Mouse (Mus musculus) neural tube, embryonic 12.5 days (tissue): ENCODE results near the gene Syt7. TPM values are rescaled to one million over a fixed set of nuclear protein-coding genes. Genes with fewer than 3 reads are reported as not detected.

Experiments used
- ATAC-seq: fragments of 200-750 bp; cut with Nextera tagmentation; 2 replicates; pipeline ENCODE4 v1.8.0; 2017; ENCODE audit warnings: low read depth, mild to moderate bottlenecking, moderate TSS enrichment, moderate library complexity; ENCODE audit not compliant: low FRiP score
- H3K27ac ChIP-seq: fragments of 300-500 bp; sonication (generic); 2 replicates; pipeline ENCODE4 v1.5.1; 2016
- H3K27me3 ChIP-seq: fragments of 300-500 bp; sonication (generic); replicated peaks from 2 replicates; pipeline ENCODE4 v1.6.1; 2016; ENCODE audit warnings: mild to moderate bottlenecking
- H3K36me3 ChIP-seq: fragments of 300-500 bp; sonication (generic); 2 replicates; pipeline ENCODE4 v1.6.1; 2016; ENCODE audit warnings: mild to moderate bottlenecking
- H3K4me1 ChIP-seq: fragments of 300-500 bp; sonication (generic); 2 replicates; pipeline ENCODE4 v1.6.1; 2016
- H3K4me2 ChIP-seq: fragments of 300-500 bp; sonication (generic); replicated peaks from 2 replicates; pipeline ENCODE4 v1.6.1; 2016; ENCODE audit warnings: mild to moderate bottlenecking
- H3K4me3 ChIP-seq: fragments of 300-500 bp; sonication (generic); 2 replicates; pipeline ENCODE4 v1.5.1; 2016
- H3K9ac ChIP-seq: fragments of 300-500 bp; sonication (generic); 2 replicates; pipeline ENCODE4 v1.6.1; 2016; ENCODE audit warnings: mild to moderate bottlenecking
- H3K9me3 ChIP-seq: fragments of 300-500 bp; sonication (generic); 2 replicates; pipeline ENCODE4 v1.6.1; 2016; ENCODE audit warnings: mild to moderate bottlenecking
- WGBS: fragments of 180-500 bp; shearing (Covaris S2); methylation state at CpG from one replicate; pipeline ENCODE4 v1.1.7; 2016; 5-methylcytosine and 5-hydroxymethylcytosine counted together
- polyA plus RNA-seq: library from polyadenylated mRNA; unstranded; fragments of >200 nt; fragmentation: Nextera tagmentation; extraction: Ambion mirVana; gene quantifications from 2 replicates; pipeline ENCODE4 v1.2.1, GENCODE M21; 2016

Gene Syt7
- polyA plus RNA-seq, 1 experiment from 2014 or later, result 4.8 TPM

GRCm38 (mm10) chr19:10404424-10404823, 15.5 kb downstream of the Syt7 start:
- no peak overlapping the region for H3K9ac ChIP-seq
- WGBS, result 71% methylated on average over 10 of the region's 10 CpGs
- no peak overlapping the region for H3K4me3 ChIP-seq
- no peak overlapping the region for H3K27ac ChIP-seq
- ATAC-seq, result no peak
- H3K9me3 ChIP-seq, result no peaks in the 10 kb centered on the region
- H3K4me2 ChIP-seq, result no peak overlapping the region
- peaks cover 13% of the 10 kb centered on the region for H3K4me1 ChIP-seq
- no peaks in the 10 kb centered on the region for H3K36me3 ChIP-seq
- no peaks in the 10 kb centered on the region for H3K27me3 ChIP-seq

- WGBS, result 53% methylated on average over 2 of the region's 2 CpGs
These were observed 16.0 kb downstream of the Syt7 start for GRCm38 (mm10) chr19:10404911-10405310.

DNA sequence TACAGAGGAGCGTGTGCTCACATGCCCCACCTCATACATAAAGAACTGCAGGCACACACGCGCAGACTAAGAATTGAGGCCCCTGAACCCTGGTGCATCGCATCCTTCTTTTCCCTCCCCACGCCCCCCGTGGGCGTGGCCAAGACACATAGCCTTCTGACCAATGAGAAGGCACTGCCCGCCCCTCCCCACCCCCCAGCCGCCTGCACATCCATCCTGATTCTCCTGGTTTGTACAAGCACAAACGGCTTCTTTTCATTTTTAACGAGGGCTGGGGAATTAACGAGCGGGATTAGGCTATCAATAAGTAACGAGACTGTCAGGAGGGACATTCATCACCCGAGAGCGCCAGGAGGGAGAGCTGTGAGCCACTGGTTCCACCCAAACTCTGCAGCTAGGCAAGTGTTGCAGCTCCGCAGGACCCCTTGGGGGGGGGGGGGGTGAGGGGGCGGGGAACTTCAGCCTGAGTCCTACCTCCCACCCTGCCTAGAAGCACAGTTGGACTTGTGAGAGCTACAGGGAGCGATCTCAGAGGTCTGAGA, 24.9 kb downstream of the Syt7 start:
- Histone ChIP-seq H3K27ac (0 out of 2 replicates have a peak overlapping the region, but pooled peaks have one; percentile 2), H3K4me2 (peak overlapping the region; percentile 60), H3K9ac (0 out of 2 replicates have a peak overlapping the region, but pooled peaks have one; percentile 33), H3K4me3 (peak overlapping the region; percentile 12), H3K9me3 (no peaks in the 10 kb centered on the region), H3K4me1 (peaks cover 43% of the 10 kb centered on the region), H3K36me3 (no peaks in the 10 kb centered on the region), H3K27me3 (peaks cover 4% of the 10 kb centered on the region; the same call in 1 of the 2 replicates)
- 1% methylated on average over 19 of the region's 19 CpGs for WGBS
- ATAC-seq, result peak; percentile 89

More at GRCm38 (mm10) chr19:10404911-10405310, 16.0 kb downstream of the Syt7 start:
- Histone ChIP-seq H3K27me3 (no peaks in the 10 kb centered on the region), H3K4me3 (no peak overlapping the region), H3K4me1 (peaks cover 13% of the 10 kb centered on the region), H3K9ac (no peak overlapping the region), H3K27ac (no peak overlapping the region), H3K4me2 (no peak overlapping the region), H3K36me3 (no peaks in the 10 kb centered on the region), H3K9me3 (no peaks in the 10 kb centered on the region)
- ATAC-seq, result no peak

DNA sequence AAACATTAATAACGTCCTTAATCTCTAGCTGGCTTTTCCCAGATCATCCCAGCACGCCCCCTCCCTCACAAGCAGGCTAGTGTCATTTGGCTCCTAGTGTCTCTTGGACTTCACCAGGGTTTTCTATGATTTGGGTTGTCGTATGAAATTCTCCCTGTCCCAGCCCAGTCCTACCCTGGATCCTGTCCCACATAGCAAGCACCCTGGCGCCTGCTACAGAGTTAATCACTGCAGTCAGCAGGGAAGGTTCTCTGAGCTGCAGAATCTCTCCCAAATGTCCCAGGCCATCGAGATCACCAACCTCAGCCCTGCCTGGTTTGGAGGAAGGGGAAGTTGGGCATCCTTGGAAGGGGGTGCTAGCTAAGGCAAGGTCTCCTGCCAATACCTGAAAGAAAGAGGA, 26.6 kb downstream of the Syt7 start:
- peaks cover 36% of the 10 kb centered on the region for H3K4me1 ChIP-seq

DNA sequence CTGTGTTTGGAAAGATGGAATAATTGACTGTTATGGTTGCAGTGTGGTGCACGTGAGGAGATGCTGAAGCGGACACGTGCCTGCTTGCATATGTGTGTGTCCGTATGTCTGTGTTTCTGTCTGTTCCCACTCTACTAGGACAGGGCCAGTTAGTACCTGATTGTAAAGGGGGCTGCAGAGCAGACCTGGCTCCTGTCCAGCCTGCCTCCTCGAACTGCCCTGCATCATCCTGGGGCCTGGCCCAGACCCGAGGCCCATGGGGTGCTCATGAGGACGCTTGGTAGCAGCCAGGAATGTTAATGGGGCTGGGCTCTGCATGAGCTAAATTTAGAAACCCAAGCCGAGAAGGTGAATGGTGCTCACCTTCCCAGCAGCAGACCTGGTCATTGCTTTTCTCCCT, 28.0 kb downstream of the Syt7 start:
- peaks cover 6% of the 10 kb centered on the region for H3K27me3 ChIP-seq
- WGBS, result 67% methylated on average over 8 of the region's 8 CpGs
- no peak overlapping the region for H3K27ac ChIP-seq
- no peaks in the 10 kb centered on the region for H3K9me3 ChIP-seq
- no peak overlapping the region for H3K9ac ChIP-seq
- H3K4me2 ChIP-seq, result no peak overlapping the region
- H3K4me3 ChIP-seq, result no peak overlapping the region
- ATAC-seq, result no peak
- H3K4me1 ChIP-seq, result peaks cover 41% of the 10 kb centered on the region
- H3K36me3 ChIP-seq, result no peaks in the 10 kb centered on the region

More for the DNA sequence above, 26.6 kb downstream of the Syt7 start:
- peaks cover 6% of the 10 kb centered on the region; the same call in 1 of the 2 replicates for H3K27me3 ChIP-seq
- H3K9ac ChIP-seq, result no peak overlapping the region
- WGBS, result 86% methylated on average over 5 of the region's 5 CpGs
- H3K4me2 ChIP-seq, result no peak overlapping the region
- H3K9me3 ChIP-seq, result no peaks in the 10 kb centered on the region
- ATAC-seq, result no peak
- H3K36me3 ChIP-seq, result no peaks in the 10 kb centered on the region
- H3K4me3 ChIP-seq, result no peak overlapping the region
- H3K27ac ChIP-seq, result no peak overlapping the region

GRCm38 (mm10) chr19:10417436-10417835, 28.5 kb downstream of the Syt7 start:
- H3K4me3 ChIP-seq, result no peak overlapping the region
- peaks cover 46% of the 10 kb centered on the region for H3K4me1 ChIP-seq
- H3K9ac ChIP-seq, result no peak overlapping the region
- H3K36me3 ChIP-seq, result no peaks in the 10 kb centered on the region
- no peak for ATAC-seq
- no peaks in the 10 kb centered on the region for H3K9me3 ChIP-seq
- peaks cover 6% of the 10 kb centered on the region for H3K27me3 ChIP-seq
- no peak overlapping the region for H3K4me2 ChIP-seq
- H3K27ac ChIP-seq, result no peak overlapping the region
- 85% methylated on average over 12 of the region's 12 CpGs for WGBS

GRCm38 (mm10) chr19:10421986-10422976, 33.4 kb downstream of the Syt7 start:
- ATAC-seq, result peak; percentile 22
- Histone ChIP-seq H3K9me3 (no peaks in the 10 kb centered on the region), H3K27ac (no peak overlapping the region), H3K27me3 (peaks cover 15% of the 10 kb centered on the region), H3K4me2 (peak overlapping the region; percentile 62), H3K9ac (peak overlapping the region; percentile 43), H3K36me3 (no peaks in the 10 kb centered on the region), H3K4me3 (peak overlapping the region; percentile 26), H3K4me1 (peaks cover 47% of the 10 kb centered on the region)
- WGBS, result 2% methylated on average over 53 of the region's 53 CpGs

GRCm38 (mm10) chr19:10424751-10425150, 35.9 kb downstream of the Syt7 start:
- ATAC-seq, result no peak
- H3K27me3 ChIP-seq, result peaks cover 12% of the 10 kb centered on the region
- H3K4me2 ChIP-seq, result no peak overlapping the region
- no peaks in the 10 kb centered on the region for H3K36me3 ChIP-seq
- H3K27ac ChIP-seq, result no peak overlapping the region
- H3K9me3 ChIP-seq, result no peaks in the 10 kb centered on the region
- no peak overlapping the region for H3K4me3 ChIP-seq
- H3K4me1 ChIP-seq, result peaks cover 57% of the 10 kb centered on the region
- WGBS, result 64% methylated on average over 1 of the region's 1 CpGs
- no peak overlapping the region for H3K9ac ChIP-seq

DNA sequence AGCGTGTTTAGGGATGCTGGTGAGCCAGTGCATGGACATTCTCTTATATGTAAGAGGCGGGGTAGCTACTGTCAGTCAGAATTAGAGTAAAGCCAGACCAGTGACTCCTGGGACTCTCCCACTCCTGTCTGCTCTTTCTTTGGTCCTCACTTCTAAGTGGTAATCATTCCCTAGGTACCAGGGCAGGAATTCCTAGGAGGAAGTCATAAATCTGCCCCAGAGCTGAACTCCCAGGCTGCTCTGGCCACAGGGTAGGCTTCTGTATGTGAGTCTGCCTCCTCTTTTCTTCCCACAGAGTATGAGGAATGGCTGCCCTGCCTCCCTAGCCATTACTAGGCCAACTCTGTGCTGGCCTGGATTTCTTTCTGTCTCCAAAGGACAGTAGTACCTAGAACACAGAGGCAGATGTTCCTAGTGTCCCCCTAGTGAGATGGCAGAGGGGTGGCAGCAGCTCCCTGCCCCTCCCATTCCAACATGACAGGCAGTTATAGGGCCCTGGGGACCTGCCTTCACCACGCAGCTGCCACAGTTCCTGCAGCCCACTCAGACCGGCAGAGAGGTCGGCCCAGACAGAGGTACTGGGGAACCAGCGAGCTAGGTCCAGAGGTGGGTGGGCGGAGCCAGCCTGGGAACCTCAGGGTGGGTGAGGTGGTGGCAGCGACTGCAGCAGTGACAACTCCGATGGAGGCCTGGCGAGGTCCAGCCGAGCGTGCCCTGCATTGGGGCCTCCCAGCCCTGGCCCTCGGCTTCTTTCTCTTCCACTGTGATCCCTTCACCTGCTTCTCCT, 36.8 kb downstream of the Syt7 start:
- Histone ChIP-seq H3K9ac (peak overlapping the region; percentile 26; the same call in 1 of the 2 replicates), H3K9me3 (no peaks in the 10 kb centered on the region), H3K27me3 (peaks cover 12% of the 10 kb centered on the region), H3K4me3 (no peak overlapping the region), H3K4me2 (peak overlapping the region; percentile 39), H3K4me1 (peaks cover 57% of the 10 kb centered on the region), H3K27ac (no peak overlapping the region), H3K36me3 (no peaks in the 10 kb centered on the region)
- WGBS, result 28% methylated on average over 13 of the region's 13 CpGs
- ATAC-seq, result peak; percentile 26; the same call in 1 of the 2 replicates

- Histone ChIP-seq H3K27me3 (peaks cover 12% of the 10 kb centered on the region), H3K4me1 (peaks cover 54% of the 10 kb centered on the region), H3K4me2 (peak overlapping the region; percentile 39), H3K27ac (no peak overlapping the region), H3K9ac (peak overlapping the region; percentile 26; the same call in 1 of the 2 replicates), H3K36me3 (no peaks in the 10 kb centered on the region), H3K4me3 (no peak overlapping the region), H3K9me3 (no peaks in the 10 kb centered on the region)
- WGBS, result 35% methylated on average over 25 of the region's 25 CpGs
- no peak for ATAC-seq
These were observed 37.4 kb downstream of the Syt7 start for GRCm38 (mm10) chr19:10426312-10426711.

- WGBS, result 65% methylated on average over 6 of the region's 6 CpGs
- Histone ChIP-seq H3K27me3 (peaks cover 12% of the 10 kb centered on the region), H3K9me3 (no peaks in the 10 kb centered on the region), H3K27ac (no peak overlapping the region), H3K4me1 (peaks cover 49% of the 10 kb centered on the region), H3K9ac (no peak overlapping the region), H3K4me2 (peak overlapping the region; percentile 39; the same call in 1 of the 2 replicates), H3K4me3 (no peak overlapping the region), H3K36me3 (no peaks in the 10 kb centered on the region)
- ATAC-seq, result no peak
These were observed 37.9 kb downstream of the Syt7 start for GRCm38 (mm10) chr19:10426793-10427192.
